Mouse (Mus musculus): ENCODE measurements at regions not wholly inside any gene's neighbourhood (a gene's known extent, or its start where the extent isn't known, plus 50 kb on each side); places are given as distances from the start of the nearest gene placed in this dataset.
"Not testable (repeated sequence)": the region's sequence is repeated elsewhere in the genome, so short reads cannot be mapped to it uniquely, and the experiment has no call there.

DNA sequence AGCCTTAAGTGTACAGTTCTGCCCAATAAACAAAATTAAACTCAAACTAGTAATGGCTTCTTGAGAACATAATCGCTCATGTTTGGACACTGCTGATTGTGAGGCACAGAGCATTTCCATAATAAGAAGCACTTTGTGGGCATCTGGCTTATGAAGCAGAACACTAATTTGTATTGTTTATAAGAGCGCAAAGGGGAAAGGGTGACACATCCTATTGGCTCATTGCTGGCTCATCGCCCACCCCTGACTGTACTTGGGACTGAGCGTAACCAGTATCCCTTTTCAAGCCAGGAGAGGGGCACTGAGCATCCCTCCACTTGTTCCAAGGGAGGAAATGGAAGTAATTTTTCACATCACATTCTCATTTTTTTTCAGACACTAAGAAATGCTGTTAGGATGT, 288.0 kb downstream of the Sfmbt2 start:
- no peak overlapping the region for H3K9ac ChIP-seq (replicated peaks)
- no peak for ATAC-seq

GRCm38 (mm10) chr2:10667915-10668314, 297.6 kb downstream of the Sfmbt2 start:
- ATAC-seq: not testable (repeated sequence)

More for the DNA sequence above, 288.0 kb downstream of the Sfmbt2 start:
- Histone ChIP-seq H3K4me1 (ENCODE audit: insufficient read depth) (no peaks in the 10 kb centered on the region), H3K36me3 (replicated peaks; ENCODE audit: insufficient read depth, low read length) (no peaks in the 10 kb centered on the region), H3K27ac (ENCODE audit: low read depth) (no peak overlapping the region), H3K27me3 (ENCODE audit: insufficient read depth, low read length) (no peaks in the 10 kb centered on the region), H3K9me3 (ENCODE audit: low read length) (no peaks in the 10 kb centered on the region), H3K4me2 (ENCODE audit: low read depth, low read length) (no peak overlapping the region), H3K4me3 (ENCODE audit: low read depth, low read length) (no peak overlapping the region)
- 76% methylated on average over 4 of the region's 4 CpGs for WGBS (ENCODE audit: insufficient replicate concordance)
- TF ChIP-seq CTCF (IDR thresholded peaks at IDR 0.05; ENCODE audit: low read depth) (no peak), EP300 (IDR thresholded peaks at IDR 0.05; ENCODE audit: low read depth) (no peak)
- no peak for DNase-seq

GRCm38 (mm10) chr2:10670423-10671298, 300.4 kb downstream of the Sfmbt2 start:
- H3K4me2 ChIP-seq (ENCODE audit: low read depth, low read length): no peak overlapping the region
- no peak for ATAC-seq

More at GRCm38 (mm10) chr2:10667915-10668314, 297.6 kb downstream of the Sfmbt2 start:
- WGBS (ENCODE audit: insufficient replicate concordance): 71% methylated on average over 1 of the region's 1 CpGs
- not testable (repeated sequence) for H3K9ac ChIP-seq (replicated peaks); H3K4me2 ChIP-seq (ENCODE audit: low read depth, low read length); DNase-seq; H3K36me3 ChIP-seq (replicated peaks; ENCODE audit: insufficient read depth, low read length); H3K4me1 ChIP-seq (ENCODE audit: insufficient read depth); H3K4me3 ChIP-seq (ENCODE audit: low read depth, low read length); H3K27ac ChIP-seq (ENCODE audit: low read depth); H3K9me3 ChIP-seq (ENCODE audit: low read length); H3K27me3 ChIP-seq (ENCODE audit: insufficient read depth, low read length)

DNA sequence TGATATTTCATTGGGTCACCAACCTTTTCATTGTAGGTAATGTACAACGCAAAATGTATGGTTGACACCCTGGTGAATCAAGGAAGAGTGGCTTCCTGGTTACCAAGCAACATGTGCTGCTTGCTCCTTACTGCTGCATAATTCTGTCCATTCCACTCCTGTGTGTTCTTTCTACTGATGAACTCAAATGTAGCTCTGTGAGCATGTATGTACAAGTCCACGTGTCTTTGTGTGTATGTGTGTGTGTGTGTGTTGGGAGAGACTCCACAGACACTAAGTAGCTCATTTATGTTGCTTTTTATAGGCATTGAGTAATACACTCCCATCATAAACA, 301.0 kb downstream of the Sfmbt2 start:
- Histone ChIP-seq H3K27me3 (ENCODE audit: insufficient read depth, low read length) (no peaks in the 10 kb centered on the region), H3K4me2 (ENCODE audit: low read depth, low read length) (no peak overlapping the region), H3K9ac (replicated peaks) (no peak overlapping the region), H3K4me1 (ENCODE audit: insufficient read depth) (peaks cover 2% of the 10 kb centered on the region; the same call in 1 of the 2 replicates), H3K9me3 (ENCODE audit: low read length) (no peaks in the 10 kb centered on the region), H3K4me3 (ENCODE audit: low read depth, low read length) (no peak overlapping the region), H3K36me3 (replicated peaks; ENCODE audit: insufficient read depth, low read length) (no peaks in the 10 kb centered on the region), H3K27ac (ENCODE audit: low read depth) (no peak overlapping the region)
- TF ChIP-seq EP300 (IDR thresholded peaks at IDR 0.05; ENCODE audit: low read depth) (no peak), CTCF (IDR thresholded peaks at IDR 0.05; ENCODE audit: low read depth) (no peak)
- WGBS (ENCODE audit: insufficient replicate concordance): 79% methylated on average over 2 of the region's 2 CpGs
- no peak for ATAC-seq
- no peak for DNase-seq

More at GRCm38 (mm10) chr2:10670423-10671298, 300.4 kb downstream of the Sfmbt2 start:
- WGBS (ENCODE audit: insufficient replicate concordance): 68% methylated on average over 7 of the region's 7 CpGs
- no peak for TF ChIP-seq CTCF (IDR thresholded peaks at IDR 0.05; ENCODE audit: low read depth)
- no peak for TF ChIP-seq EP300 (IDR thresholded peaks at IDR 0.05; ENCODE audit: low read depth)
- Histone ChIP-seq H3K27me3 (ENCODE audit: insufficient read depth, low read length) (no peaks in the 10 kb centered on the region), H3K27ac (ENCODE audit: low read depth) (no peak overlapping the region), H3K9ac (replicated peaks) (no peak overlapping the region), H3K36me3 (replicated peaks; ENCODE audit: insufficient read depth, low read length) (no peaks in the 10 kb centered on the region), H3K4me1 (ENCODE audit: insufficient read depth) (peaks cover 2% of the 10 kb centered on the region; the same call in 1 of the 2 replicates), H3K4me3 (ENCODE audit: low read depth, low read length) (no peak overlapping the region), H3K9me3 (ENCODE audit: low read length) (no peaks in the 10 kb centered on the region)
- no peak for DNase-seq

DNA sequence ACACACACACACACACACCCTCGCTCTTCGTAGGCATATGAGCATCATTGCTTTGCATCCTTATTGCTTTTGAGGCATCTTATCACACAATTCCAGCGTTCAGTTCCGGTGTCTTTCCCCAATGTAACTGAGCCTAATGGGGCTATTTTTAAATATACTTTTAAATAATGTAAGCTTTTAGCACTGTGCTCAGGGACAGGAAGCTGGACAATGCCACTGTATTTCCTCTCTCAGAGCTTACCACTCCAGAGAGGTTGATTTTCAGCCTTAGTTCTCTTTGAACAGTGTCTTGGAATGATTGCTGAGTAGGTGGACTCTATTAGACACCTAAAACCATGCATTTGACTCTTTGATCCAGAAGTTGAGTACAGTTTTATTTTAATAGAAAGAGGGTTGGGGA, 301.9 kb downstream of the Sfmbt2 start:
- no peak overlapping the region for H3K27ac ChIP-seq (ENCODE audit: low read depth)
- ATAC-seq (no peak), DNase-seq (no peak)
- no peaks in the 10 kb centered on the region for H3K27me3 ChIP-seq (ENCODE audit: insufficient read depth, low read length)
- no peak overlapping the region for H3K9ac ChIP-seq (replicated peaks)
- H3K4me2 ChIP-seq (ENCODE audit: low read depth, low read length): no peak overlapping the region
- no peak overlapping the region for H3K4me3 ChIP-seq (ENCODE audit: low read depth, low read length)
- TF ChIP-seq CTCF (IDR thresholded peaks at IDR 0.05; ENCODE audit: low read depth) (no peak), EP300 (IDR thresholded peaks at IDR 0.05; ENCODE audit: low read depth) (no peak)
- no peaks in the 10 kb centered on the region for H3K9me3 ChIP-seq (ENCODE audit: low read length)
- 44% methylated on average over 4 of the region's 4 CpGs for WGBS (ENCODE audit: insufficient replicate concordance)
- H3K4me1 ChIP-seq (ENCODE audit: insufficient read depth): peaks cover 2% of the 10 kb centered on the region; the same call in 1 of the 2 replicates
- no peaks in the 10 kb centered on the region for H3K36me3 ChIP-seq (replicated peaks; ENCODE audit: insufficient read depth, low read length)

DNA sequence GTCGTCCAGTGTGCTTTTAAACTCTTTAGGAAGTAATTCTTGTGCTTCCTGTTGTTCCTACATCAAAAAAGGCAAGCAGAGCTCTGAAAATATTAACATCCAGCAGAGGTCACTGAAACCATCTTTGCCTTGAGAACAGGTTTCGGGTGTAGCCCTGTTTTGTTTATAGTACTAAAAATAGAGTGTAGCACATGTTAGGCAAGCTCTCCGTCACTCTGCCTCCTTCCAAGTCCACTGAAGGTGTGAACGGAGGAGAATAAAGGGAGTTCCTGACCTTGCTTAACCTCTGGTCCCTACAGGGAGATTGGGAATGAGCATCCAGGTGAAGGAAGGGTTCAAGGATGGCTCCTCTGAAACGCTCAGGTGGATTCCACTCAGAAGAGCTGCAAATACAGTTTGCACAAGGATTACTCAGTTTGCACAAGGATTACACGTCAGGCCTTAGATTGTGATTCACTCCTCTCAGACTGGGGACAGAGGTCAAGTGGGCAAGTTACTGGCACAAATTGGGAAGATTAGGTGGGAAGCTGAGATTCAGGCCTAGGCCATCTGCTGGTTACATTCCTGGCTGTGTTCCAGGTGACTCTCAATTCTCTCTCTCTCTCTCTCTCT, 304.5 kb downstream of the Sfmbt2 start:
- H3K4me2 ChIP-seq (ENCODE audit: low read depth, low read length): no peak overlapping the region
- H3K36me3 ChIP-seq (replicated peaks; ENCODE audit: insufficient read depth, low read length): no peaks in the 10 kb centered on the region
- 34% methylated on average over 6 of the region's 6 CpGs for WGBS (ENCODE audit: insufficient replicate concordance)
- ATAC-seq (no peak), DNase-seq (no peak)
- no peaks in the 10 kb centered on the region for H3K9me3 ChIP-seq (ENCODE audit: low read length)
- no peak for TF ChIP-seq EP300 (IDR thresholded peaks at IDR 0.05; ENCODE audit: low read depth)
- TF ChIP-seq CTCF (IDR thresholded peaks at IDR 0.05; ENCODE audit: low read depth): 0 out of 2 replicates have a peak, but pooled peaks have one; percentile 3
- no peaks in the 10 kb centered on the region for H3K27me3 ChIP-seq (ENCODE audit: insufficient read depth, low read length)
- no peak overlapping the region for H3K9ac ChIP-seq (replicated peaks)
- peaks cover 2% of the 10 kb centered on the region; the same call in 1 of the 2 replicates for H3K4me1 ChIP-seq (ENCODE audit: insufficient read depth)
- no peak overlapping the region for H3K4me3 ChIP-seq (ENCODE audit: low read depth, low read length)
- H3K27ac ChIP-seq (ENCODE audit: low read depth): no peak overlapping the region

Data from liver, postnatal 0 days (tissue).